Mouse (Mus musculus): ENCODE results near the gene Ugt1a8. TPM values are rescaled to one million over a fixed set of nuclear protein-coding genes. Genes with fewer than 3 reads are reported as not detected.

The Ugt1a8 gene
- total and polyA plus RNA-seq, 3 experiments = not detected

GRCm38 (mm10) chr1:88234646-88235045, 147.0 kb downstream of the Ugt1a8 start:
- Histone ChIP-seq H3K9me3 (replicated peaks; ENCODE audit: insufficient read depth, low read length) (no peaks in the 10 kb centered on the region), H3K36me3 (ENCODE audit: control insufficient read depth in 1 of 2, insufficient read depth in 2 of 2, low read length in 2 of 2) (no peaks in the 10 kb centered on the region), H3K79me2 (ENCODE audit: control insufficient read depth, insufficient read depth, low read length, poor library complexity) (no peaks in the 10 kb centered on the region), H3K4me3 (ENCODE audit: control insufficient read depth in 1 of 2, insufficient read depth in 1 of 2, low read depth in 2 of 2, low read length in 2 of 2) (no peak overlapping the region), H3K27me3 (ENCODE audit: control insufficient read depth in 1 of 2, insufficient read depth in 2 of 2, low read length in 2 of 2) (no peaks in the 10 kb centered on the region), H3K4me1 (ENCODE audit: control insufficient read depth in 1 of 2, insufficient read depth in 2 of 2, low read length in 2 of 2) (no peaks in the 10 kb centered on the region), H3K9ac (ENCODE audit: control insufficient read depth, low read depth, low read length, poor library complexity, severe bottlenecking) (no peak overlapping the region), H3K27ac (ENCODE audit: control insufficient read depth, low read depth, low read length) (no peak overlapping the region)
- TF ChIP-seq CHD2 (IDR thresholded peaks at IDR 0.05; ENCODE audit: low read length) = no peak
- no peak for TF ChIP-seq ZMIZ1 (IDR thresholded peaks at IDR 0.05; ENCODE audit: low read depth, low read length)
- no peak for TF ChIP-seq ZKSCAN1 (IDR thresholded peaks at IDR 0.05; ENCODE audit: low read depth, low read length)
- no peak for TF ChIP-seq UBTF (IDR thresholded peaks at IDR 0.05; ENCODE audit: borderline replicate concordance, insufficient read depth, low read depth, low read length)
- no peak for TF ChIP-seq POLR2A (IDR thresholded peaks at IDR 0.05; ENCODE audit: control insufficient read depth in 1 of 2, insufficient read depth in 1 of 2, low read depth in 1 of 2, low read length in 2 of 2, poor library complexity in 1 of 2)
- no peak for TF ChIP-seq ZC3H11A (IDR thresholded peaks at IDR 0.05; ENCODE audit: low read depth, low read length)
- TF ChIP-seq MEF2A (IDR thresholded peaks at IDR 0.05; ENCODE audit: extremely low read depth, insufficient replicate concordance, low read depth, low read length, poor library complexity, severe bottlenecking) = no peak
- TF ChIP-seq CHD1 (IDR thresholded peaks at IDR 0.05; ENCODE audit: low read depth, low read length) = no peak
- TF ChIP-seq E2F4 (IDR thresholded peaks at IDR 0.05; ENCODE audit: borderline replicate concordance, low read depth, low read length) = no peak
- no peak for TF ChIP-seq ETS1 (IDR thresholded peaks at IDR 0.05; ENCODE audit: low read depth, low read length)
- TF ChIP-seq TBP (IDR thresholded peaks at IDR 0.05; ENCODE audit: low read depth, low read length) = no peak
- no peak for TF ChIP-seq MXI1 (IDR thresholded peaks at IDR 0.05; ENCODE audit: low read depth, low read length)
- no peak for TF ChIP-seq MAFK (IDR thresholded peaks at IDR 0.05; ENCODE audit: borderline replicate concordance, low read depth, low read length)
- no peak for TF ChIP-seq HCFC1 (IDR thresholded peaks at IDR 0.05; ENCODE audit: low read depth, low read length)
- DNase-seq (ENCODE audit: low read depth, low spot score) = no peak

- no peaks in the 10 kb centered on the region for H3K9me3 ChIP-seq (replicated peaks; ENCODE audit: insufficient read depth, low read length)
- TF ChIP-seq ZMIZ1 (IDR thresholded peaks at IDR 0.05; ENCODE audit: low read depth, low read length) (no peak), EP300 (IDR thresholded peaks at IDR 0.05; ENCODE audit: low read depth in 1 of 2, low read length in 2 of 2) (no peak), KAT2A (conservative IDR thresholded peaks at IDR 0.05; ENCODE audit: low read depth, low read length) (no peak), GATA1 (IDR thresholded peaks at IDR 0.05; ENCODE audit: low read depth, low read length) (no peak), ELF1 (IDR thresholded peaks at IDR 0.05; ENCODE audit: low read depth, low read length) (no peak), NELFE (IDR thresholded peaks at IDR 0.05; ENCODE audit: low read depth, low read length) (no peak), TCF12 (IDR thresholded peaks at IDR 0.05; ENCODE audit: low read depth, low read length) (no peak), MXI1 (IDR thresholded peaks at IDR 0.05; ENCODE audit: low read depth, low read length) (no peak), BHLHE40 (IDR thresholded peaks at IDR 0.05; ENCODE audit: borderline replicate concordance, low read depth, low read length) (no peak), UBTF (IDR thresholded peaks at IDR 0.05; ENCODE audit: borderline replicate concordance, insufficient read depth, low read depth, low read length) (no peak), MEF2A (IDR thresholded peaks at IDR 0.05; ENCODE audit: extremely low read depth, insufficient replicate concordance, low read depth, low read length, poor library complexity, severe bottlenecking) (no peak), TBP (IDR thresholded peaks at IDR 0.05; ENCODE audit: low read depth, low read length) (no peak)
- H3K27ac ChIP-seq (ENCODE audit: control insufficient read depth, low read depth, low read length) = no peak overlapping the region
- no peaks in the 10 kb centered on the region for H3K27me3 ChIP-seq (ENCODE audit: control insufficient read depth in 1 of 2, insufficient read depth in 2 of 2, low read length in 2 of 2)
- no peaks in the 10 kb centered on the region for H3K36me3 ChIP-seq (ENCODE audit: control insufficient read depth in 1 of 2, insufficient read depth in 2 of 2, low read length in 2 of 2)
- no peaks in the 10 kb centered on the region for H3K79me2 ChIP-seq (ENCODE audit: control insufficient read depth, insufficient read depth, low read length, poor library complexity)
- no peak overlapping the region for H3K9ac ChIP-seq (ENCODE audit: control insufficient read depth, low read depth, low read length, poor library complexity, severe bottlenecking)
- DNase-seq (ENCODE audit: low read depth, low spot score) = no peak
- no peaks in the 10 kb centered on the region for H3K4me1 ChIP-seq (ENCODE audit: control insufficient read depth in 1 of 2, insufficient read depth in 2 of 2, low read length in 2 of 2)
- no peak overlapping the region for H3K4me3 ChIP-seq (ENCODE audit: control insufficient read depth in 1 of 2, insufficient read depth in 1 of 2, low read depth in 2 of 2, low read length in 2 of 2)
Measured at GRCm38 (mm10) chr1:88235046-88235893, 147.7 kb downstream of the Ugt1a8 start.

All from MEL (cell line).